Mouse (Mus musculus) lung, adult 2 months (tissue): ENCODE measurements at regions not wholly inside any gene's neighbourhood (a gene's known extent, or its start where the extent isn't known, plus 50 kb on each side); places are given as distances from the start of the nearest gene placed in this dataset.

ENCODE experiments used
- CTCF ChIP-seq: fragments of 200-500 bp; IDR thresholded peaks from 2 replicates; pipeline ENCODE4 v1.5.1; 2011; ENCODE audit warnings: mild to moderate bottlenecking, low read length, control low read depth; ENCODE audit not compliant: insufficient read depth
- POLR2A ChIP-seq: fragments of 200-500 bp; IDR thresholded peaks from 2 replicates; pipeline ENCODE4 v1.6.1; 2011; ENCODE audit warnings: low read depth, mild to moderate bottlenecking, control low read depth, low read length, borderline replicate concordance; ENCODE audit errors: extremely low read depth

GRCm38 (mm10) chr10:95767526-95768161, 75.1 kb downstream of the Gm33543 start:
- TF ChIP-seq CTCF (no peak), POLR2A (no peak)
